Mouse (Mus musculus) left cerebral cortex, adult 2 months (tissue): Measurements from ENCODE around the gene Spint2. TPM values are rescaled to one million over a fixed set of nuclear protein-coding genes. Genes with fewer than 3 reads are reported as not detected.

Experiments
- DNase-seq, 2 experiments: peaks; one replicate each; pipeline ENCODE4 v3.0.0; 2021 to 2022; ENCODE audit warnings: low spot score in 2 of 2, mixed read lengths in 1 of 2; ENCODE audit errors: extremely low spot score in 1 of 2
- H3K27ac ChIP-seq: fragments of 200-600 bp; 2 replicates; pipeline ENCODE4 v1.8.1; 2022
- H3K4me3 ChIP-seq: fragments of 200-600 bp; 2 replicates; pipeline ENCODE4 v1.8.1; 2022
- CTCF ChIP-seq: fragments of 200-600 bp; IDR thresholded peaks from 2 replicates; pipeline ENCODE4 v1.8.1; 2022; ENCODE audit warnings: antibody characterized with exemption, mild to moderate bottlenecking, moderate library complexity
- intact Hi-C: fragments of 180-260 bp; cut with DNase I; formaldehyde crosslinking; loops from one replicate; pipeline ENCODE4 v1.15.1; 2025
- total RNA-seq, 2 experiments: library from RNA; stranded (reverse); gene quantifications; 2 replicates each; pipeline ENCODE4 v1.2.3; 2021

Gene Spint2
- total RNA-seq, 2 experiments from 2014 or later = 26.4 to 27.8 TPM

DNA sequence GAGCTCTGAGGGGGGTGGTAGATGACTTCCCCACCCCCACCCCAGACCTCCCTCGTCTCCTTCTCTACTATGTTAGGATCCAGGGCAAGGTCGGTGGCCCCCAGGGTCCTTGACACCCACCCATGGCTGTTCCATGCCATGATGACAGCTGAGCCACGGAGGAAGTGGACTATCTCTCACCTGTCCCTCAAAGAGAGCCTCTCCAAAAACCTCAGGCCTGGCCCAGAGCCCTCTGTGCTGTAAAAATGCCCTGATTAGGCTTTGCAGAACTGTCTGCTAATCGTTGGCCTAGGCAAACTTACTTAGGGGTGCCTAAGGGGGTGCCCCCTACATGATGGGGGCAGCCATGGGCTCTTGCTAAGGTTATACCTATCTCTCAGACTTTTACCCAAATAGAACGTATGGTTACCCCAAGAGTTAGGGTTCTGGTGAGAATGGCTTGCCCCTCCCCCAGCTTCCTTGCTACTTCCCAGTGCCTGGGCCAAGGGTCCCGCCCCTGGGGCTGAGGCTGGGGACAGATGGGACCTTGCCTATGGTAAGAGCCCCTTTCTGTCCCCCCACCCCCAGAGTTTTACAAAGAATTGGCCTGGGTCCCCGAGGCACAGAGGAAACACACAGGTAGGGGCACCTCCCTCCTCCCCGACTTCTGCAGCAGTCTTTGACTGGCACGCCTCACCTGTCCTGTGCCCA lies 32.0 kb upstream of the Spint2 start:
- no peak for DNase-seq
- TF ChIP-seq CTCF = no peak
- intact Hi-C loops = no loop called here
- peak overlapping the region; percentile 95 for H3K27ac ChIP-seq
- H3K4me3 ChIP-seq = peak overlapping the region; percentile 11; the same call in 1 of the 2 replicates

DNA sequence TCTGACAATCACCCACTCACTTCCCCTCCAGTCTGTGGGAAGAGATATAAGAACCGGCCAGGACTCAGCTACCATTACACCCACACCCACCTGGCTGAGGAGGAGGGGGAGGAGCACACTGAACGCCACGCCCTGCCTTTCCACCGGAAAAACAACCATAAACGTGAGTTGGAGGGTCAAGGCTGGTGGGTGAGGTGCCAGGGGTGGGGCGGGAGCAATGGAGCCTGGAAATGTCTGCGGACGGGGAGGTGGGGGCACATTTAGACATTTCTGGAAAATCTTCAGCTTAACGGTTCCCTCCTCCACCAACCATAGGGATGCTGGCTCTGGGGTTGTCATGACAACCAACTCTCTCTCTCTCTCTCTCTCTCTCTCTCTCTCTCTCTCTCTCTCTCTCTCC lies 31.3 kb upstream of the Spint2 start:
- DNase-seq = peak; percentile 47 to 56
- peak overlapping the region; percentile 29; the same call in 1 of the 2 replicates for H3K4me3 ChIP-seq
- no peak for TF ChIP-seq CTCF
- intact Hi-C loops = no loop called here
- H3K27ac ChIP-seq = peak overlapping the region; percentile 86

DNA sequence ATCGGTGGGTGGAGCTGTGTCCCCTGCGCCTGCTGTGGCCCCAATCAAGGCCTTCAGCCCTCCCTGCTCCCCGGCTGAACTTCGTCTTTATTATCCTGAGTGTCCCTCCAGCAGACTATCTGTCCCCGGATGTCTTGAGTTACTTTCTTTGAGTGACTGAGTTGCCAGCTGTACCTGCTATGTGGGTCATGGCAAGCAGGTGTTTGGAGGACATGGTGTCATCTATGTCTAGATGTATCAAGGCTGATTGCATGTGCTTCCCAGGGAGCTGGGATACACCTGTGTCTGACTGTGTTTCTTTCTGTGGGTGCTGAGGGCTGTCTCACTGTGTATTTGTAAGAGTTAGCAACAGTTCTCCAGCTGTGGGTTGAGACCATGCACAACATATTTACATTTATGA lies 28.0 kb upstream of the Spint2 start:
- H3K4me3 ChIP-seq = peak overlapping the region; percentile 67
- TF ChIP-seq CTCF = no peak
- peak overlapping the region; percentile 87 for H3K27ac ChIP-seq
- DNase-seq = no peak
- intact Hi-C loops = loop anchor here (2.0 kb wide), 1 partner anchor 53 kb away; no protein-coding TSS in a partner anchor

DNA sequence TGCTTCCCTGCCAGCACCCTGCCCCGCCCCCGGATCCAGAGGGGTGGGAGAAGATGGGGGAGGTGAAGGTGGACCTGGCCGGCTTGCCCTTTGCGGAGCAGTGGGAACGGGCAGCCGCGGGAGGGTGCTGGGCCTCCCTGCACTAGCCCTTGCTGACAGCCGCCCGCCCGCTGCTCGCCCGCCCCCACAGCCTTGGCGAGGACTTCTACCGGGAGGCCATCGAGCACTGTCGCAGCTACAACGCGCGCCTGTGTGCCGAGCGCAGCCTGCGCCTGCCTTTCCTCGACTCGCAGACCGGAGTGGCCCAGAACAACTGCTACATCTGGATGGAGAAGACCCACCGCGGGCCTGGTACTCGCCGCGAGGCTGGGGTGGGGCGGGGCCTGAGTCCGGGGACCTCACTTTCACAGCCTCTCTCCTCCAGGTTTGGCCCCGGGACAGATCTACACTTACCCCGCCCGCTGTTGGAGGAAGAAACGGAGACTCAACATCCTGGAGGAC lies 27.6 kb upstream of the Spint2 start:
- H3K27ac ChIP-seq = peak overlapping the region; percentile 87
- intact Hi-C loops = loop anchor here (2.0 kb wide), 1 partner anchor 54 kb away; no protein-coding TSS in a partner anchor
- peak overlapping the region; percentile 67 for H3K4me3 ChIP-seq
- peak; percentile 66 to 84 for DNase-seq
- no peak for TF ChIP-seq CTCF

DNA sequence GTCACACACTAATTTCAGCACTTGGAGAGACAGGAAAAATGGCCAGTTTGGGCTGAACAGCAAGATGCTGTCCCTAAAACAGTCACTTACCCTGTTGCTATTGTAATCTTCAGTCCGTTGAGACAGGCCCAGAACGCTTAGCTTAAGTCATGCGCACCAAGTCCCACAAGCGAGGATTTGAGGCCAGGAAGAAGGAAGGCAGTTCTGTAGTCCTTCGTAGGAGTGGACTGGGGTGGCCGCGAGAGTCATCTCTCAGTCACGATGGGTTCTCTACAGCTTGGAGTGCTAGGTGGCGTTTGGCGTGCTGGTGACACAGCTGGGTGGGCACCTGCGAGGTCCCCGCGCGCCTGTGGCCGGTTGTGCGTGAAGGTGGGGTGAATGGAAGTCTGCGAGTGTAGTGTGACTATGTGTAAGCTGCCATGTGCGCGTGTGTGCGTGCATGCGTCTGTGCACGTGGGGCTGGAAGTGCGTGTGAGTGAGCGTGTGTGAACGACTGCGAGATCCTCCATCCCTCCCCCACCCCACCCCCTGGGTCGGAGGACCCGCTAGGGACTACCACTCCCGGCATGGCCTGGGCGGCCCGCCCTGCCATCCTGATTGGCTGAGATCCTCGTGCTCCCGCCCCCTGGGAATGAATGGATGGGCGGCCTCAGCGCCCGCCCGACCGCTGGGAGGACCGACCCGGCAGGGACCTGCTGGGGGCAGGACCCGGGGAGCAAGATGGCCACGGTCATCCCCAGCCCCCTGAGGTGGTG lies 25.8 kb upstream of the Spint2 start:
- H3K4me3 ChIP-seq = peak overlapping the region; percentile 67
- DNase-seq = peak; percentile 95 to 96
- intact Hi-C loops = loop anchor here (2.0 kb wide), 1 partner anchor 55 kb away; no protein-coding TSS in a partner anchor
- H3K27ac ChIP-seq = peak overlapping the region; percentile 87
- TF ChIP-seq CTCF = no peak

DNA sequence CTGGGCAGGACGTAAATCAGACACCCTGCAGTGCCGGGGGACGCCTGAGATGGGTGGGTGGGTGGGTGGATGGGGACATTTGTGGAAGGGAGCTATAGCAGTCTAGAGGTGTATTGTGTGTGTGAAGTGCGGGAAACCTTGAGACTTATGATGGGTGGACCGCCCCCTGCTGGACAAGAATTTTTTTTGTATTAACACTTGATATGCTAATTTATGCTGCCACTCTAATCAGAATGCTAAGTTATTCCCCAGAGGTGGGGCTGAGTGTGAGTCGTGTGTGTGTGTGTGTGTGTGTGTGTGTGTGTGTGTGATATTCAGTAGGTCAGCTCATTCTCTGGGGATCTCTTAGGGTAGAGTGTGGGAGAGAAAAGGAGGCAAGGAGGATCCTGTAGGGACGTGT lies 24.9 kb upstream of the Spint2 start:
- Histone ChIP-seq H3K4me3 (no peak overlapping the region; the same call in 1 of the 2 replicates), H3K27ac (no peak overlapping the region)
- intact Hi-C loops = no loop called here
- DNase-seq = no peak
- peak; percentile 56 for TF ChIP-seq CTCF

DNA sequence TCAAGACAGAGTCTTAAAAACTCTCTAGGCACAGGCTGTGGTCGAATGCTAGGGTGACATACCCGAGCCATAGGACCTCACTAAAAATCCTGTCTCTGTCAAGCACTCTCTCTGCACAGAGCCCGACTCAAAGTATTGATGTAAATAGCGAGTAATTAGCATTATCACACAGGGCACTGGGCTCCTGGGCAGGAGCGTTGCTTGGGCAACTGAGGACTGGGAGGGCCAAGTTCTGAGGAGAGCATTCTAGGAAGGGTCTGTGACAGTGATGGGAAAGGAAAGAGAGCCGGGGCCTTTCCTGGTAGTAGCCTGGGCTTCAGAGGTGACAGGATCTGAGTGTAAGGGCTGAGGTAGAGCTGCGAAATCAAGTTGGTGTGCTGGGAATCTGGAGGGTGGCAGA lies 24.4 kb upstream of the Spint2 start:
- DNase-seq = no peak

DNA sequence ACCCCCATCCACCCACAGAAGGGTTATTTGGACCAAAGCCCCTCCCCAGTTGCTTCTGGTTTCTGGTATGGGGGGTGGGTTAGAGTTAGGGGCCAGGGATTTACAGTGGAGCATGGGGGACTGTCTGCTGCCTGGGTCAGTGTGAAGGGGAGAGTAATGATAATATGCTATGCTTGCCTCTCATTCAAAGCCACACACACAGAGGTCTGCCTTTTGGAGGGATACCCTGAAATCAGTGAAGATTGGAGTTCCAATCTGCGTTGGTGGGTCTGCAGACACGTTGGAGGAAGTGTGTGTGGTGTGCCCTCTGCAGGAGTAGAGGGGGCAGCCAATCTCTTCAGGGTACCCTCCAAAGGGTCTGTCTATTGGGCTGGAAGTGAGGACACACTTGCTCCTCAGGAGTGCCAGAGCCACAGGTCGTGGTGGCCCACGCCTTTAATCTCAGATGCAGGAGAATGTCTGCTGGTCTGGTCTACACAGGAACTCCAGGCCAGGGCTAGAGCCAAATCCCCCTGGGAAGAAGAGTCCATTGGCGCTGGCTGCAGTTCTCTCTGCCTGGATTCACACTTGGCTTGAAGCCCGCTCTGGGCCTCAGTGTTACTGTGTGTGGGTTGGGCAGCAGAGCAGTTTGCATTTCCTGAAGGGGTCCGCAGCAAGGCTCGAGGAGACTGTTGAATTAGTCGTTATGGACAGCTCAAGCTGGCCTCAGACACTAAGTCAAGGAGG lies 23.7 kb upstream of the Spint2 start:
- Histone ChIP-seq H3K4me3 (peak overlapping the region; percentile 77), H3K27ac (peak overlapping the region; percentile 77)
- DNase-seq = peak; percentile 17 to 40
- no peak for TF ChIP-seq CTCF
- intact Hi-C loops = no loop called here

More for the DNA sequence above, 24.4 kb upstream of the Spint2 start:
- Histone ChIP-seq H3K4me3 (no peak overlapping the region; the same call in 1 of the 2 replicates), H3K27ac (no peak overlapping the region)
- TF ChIP-seq CTCF = no peak
- intact Hi-C loops = no loop called here

DNA sequence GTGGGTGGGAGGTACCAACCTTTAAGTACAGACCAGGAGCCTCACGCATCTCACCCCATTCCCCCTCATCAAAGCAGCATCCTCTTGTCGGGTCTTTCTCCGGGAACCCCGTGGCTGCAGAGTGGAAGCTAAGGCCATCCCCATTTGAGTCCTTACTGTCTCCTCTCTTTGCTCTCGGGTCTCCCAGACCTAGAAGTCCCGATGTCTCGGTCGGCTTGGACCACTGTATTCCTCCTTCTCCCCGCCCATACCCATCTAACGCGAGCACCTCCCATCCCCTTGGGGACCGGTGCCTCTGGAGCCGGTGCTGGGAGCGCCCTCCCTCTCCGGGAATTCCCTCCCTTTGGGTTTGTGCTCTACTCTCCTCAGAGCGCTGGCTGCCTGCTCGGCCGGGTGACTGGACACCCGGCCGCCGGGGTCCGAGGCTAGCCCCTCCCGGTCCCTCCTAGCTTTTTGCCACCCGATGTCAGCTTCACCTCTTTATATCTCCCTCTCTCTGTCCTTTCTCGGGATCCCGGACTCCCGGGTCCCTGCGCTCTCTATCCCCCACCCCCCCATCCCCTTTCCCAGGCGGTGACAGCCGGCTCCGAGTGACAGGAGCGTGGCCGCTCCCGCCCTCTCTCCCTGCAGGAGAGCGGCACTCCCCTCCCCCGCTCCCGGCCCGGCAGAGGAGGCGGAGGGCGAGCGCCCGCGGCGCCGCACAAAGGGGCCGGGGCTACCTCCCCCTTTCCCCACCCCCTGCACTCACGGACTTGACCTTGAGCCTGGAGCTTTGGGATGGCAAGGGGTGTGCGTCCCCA lies 23.0 kb upstream of the Spint2 start:
- DNase-seq = peak; percentile 33 to 52
- H3K27ac ChIP-seq = peak overlapping the region; percentile 77
- intact Hi-C loops = loop anchor here (5.0 kb wide), 1 partner anchor 177 kb away; the partner anchor contains the start of gene Ryr1
- H3K4me3 ChIP-seq = peak overlapping the region; percentile 77
- no peak for TF ChIP-seq CTCF

DNA sequence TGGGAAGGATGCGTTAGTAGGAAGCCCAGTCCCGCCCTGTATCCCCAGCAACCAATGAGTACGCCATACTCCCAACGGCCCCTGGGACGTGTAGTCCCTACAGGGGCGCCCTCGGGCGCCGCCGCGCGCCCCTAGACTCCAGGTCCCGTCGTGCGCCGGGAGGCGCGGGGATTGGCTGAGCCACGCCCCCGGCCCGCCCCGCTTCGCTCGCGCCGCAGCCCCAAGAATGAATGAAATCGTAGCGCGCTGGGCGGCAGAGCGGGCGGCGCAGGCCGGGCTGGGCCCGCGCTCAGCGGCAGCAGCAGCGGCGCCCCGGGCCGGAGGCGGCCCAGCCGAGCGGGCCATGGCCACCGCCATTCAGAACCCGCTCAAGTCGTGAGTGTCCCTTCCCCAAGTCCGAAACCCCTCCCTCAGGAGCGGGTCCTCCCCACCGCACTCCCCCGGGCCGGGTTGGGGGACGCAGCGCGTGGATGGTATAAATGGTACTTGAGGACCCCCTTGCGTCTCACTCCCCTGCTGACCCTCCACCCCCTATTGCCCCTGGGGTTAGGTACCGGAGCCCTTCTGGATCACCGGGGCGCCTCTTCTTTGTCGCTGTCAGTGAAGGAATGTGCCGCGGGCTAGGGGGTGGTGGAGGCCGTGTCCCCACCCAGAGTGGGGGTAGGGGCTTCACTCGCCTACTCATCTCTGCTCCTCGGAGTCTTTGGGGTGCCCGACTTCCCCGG lies 22.2 kb upstream of the Spint2 start, which contains the start of gene Dpf1:
Dpf1 (plus strand) TSS at position 214 of the 725 bp plus-strand sequence.
- intact Hi-C loops = loop anchor here (2.0 to 5.0 kb wide), 2 partner anchors 177 to 219 kb away; partner anchors contain the start of gene Ryr1
- peak; percentile 90 to 93 for DNase-seq
- peak; percentile 32 for TF ChIP-seq CTCF
- Histone ChIP-seq H3K4me3 (peak within 1 kb of the TSS; percentile 77), H3K27ac (peak within 1 kb of the TSS; percentile 77)
